Mouse (Mus musculus): ENCODE data around the gene Sergef. TPM values are rescaled to one million over a fixed set of nuclear protein-coding genes. Genes with fewer than 3 reads are reported as not detected.
A peak's percentile ranks its signal among the peaks of the same experiment; 100 is the strongest.

Sergef gene
- total and polyA plus RNA-seq, 2 experiments from 2014 or later = 46.9 to 50.7 TPM

DNA sequence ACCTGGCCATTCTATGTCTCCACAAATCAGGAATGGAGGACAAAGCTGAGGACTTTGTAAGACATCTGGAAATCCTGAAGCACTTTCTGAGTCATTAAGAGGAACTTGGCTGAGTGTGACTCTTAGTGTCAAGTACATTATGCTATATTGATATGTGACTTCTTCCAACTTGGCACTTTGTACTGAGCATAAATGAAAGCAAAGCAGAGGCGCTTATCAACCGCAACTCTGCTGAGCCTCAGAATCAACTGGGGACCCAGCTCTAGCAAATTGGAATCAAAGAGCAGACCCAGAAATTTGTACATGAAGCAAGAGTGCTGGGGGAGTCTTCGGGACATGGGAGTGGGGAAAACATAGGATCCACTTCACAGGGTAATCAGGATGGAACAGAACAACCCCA, 92.0 kb downstream of the Sergef start:
- Histone ChIP-seq H3K9me3 (ENCODE audit: low read length) (no peaks in the 10 kb centered on the region), H3K27me3 (ENCODE audit: insufficient read depth, low read length) (no peaks in the 10 kb centered on the region), H3K36me3 (ENCODE audit: insufficient read depth) (peaks cover 5% of the 10 kb centered on the region; the same call in 1 of the 2 replicates), H3K9ac (no peak overlapping the region), H3K4me3 (ENCODE audit: low read depth, low read length) (no peak overlapping the region), H3K4me2 (ENCODE audit: low read depth) (no peak overlapping the region), H3K27ac (ENCODE audit: low read depth, low read length) (no peak overlapping the region), H3K4me1 (ENCODE audit: insufficient read depth) (peaks cover 10% of the 10 kb centered on the region; the same call in 1 of the 2 replicates)
- no peak for TF ChIP-seq CTCF (IDR thresholded peaks at IDR 0.05; ENCODE audit: low read depth)
- DNase-seq (no peak), ATAC-seq (no peak)
- WGBS = 82% methylated on average over 3 of the region's 3 CpGs

DNA sequence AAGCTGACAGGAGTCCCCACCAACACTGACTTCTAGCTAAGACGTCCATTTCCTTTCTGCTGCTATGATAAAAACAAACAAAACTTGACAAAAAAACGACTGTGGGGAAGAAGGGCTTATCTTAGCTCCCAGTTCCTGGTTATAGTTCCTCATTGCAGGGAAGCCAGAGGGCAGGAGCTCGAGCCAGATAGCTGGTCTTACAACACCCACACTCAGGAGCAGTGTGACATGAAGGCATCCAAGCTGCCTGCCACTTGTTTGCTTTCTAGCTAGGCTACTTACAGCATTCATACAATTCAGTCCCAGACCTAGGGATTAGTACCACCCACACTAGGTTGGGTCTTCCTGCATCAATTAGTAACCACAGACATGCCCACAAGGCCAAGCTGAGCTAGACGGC, 93.1 kb downstream of the Sergef start:
- Histone ChIP-seq H3K27me3 (ENCODE audit: insufficient read depth, low read length) (no peaks in the 10 kb centered on the region), H3K4me3 (ENCODE audit: low read depth, low read length) (no peak overlapping the region), H3K4me1 (ENCODE audit: insufficient read depth) (peaks cover 10% of the 10 kb centered on the region; the same call in 1 of the 2 replicates), H3K36me3 (ENCODE audit: insufficient read depth) (peaks cover 6% of the 10 kb centered on the region; the same call in 1 of the 2 replicates), H3K9ac (no peak overlapping the region), H3K9me3 (ENCODE audit: low read length) (no peaks in the 10 kb centered on the region), H3K4me2 (ENCODE audit: low read depth) (no peak overlapping the region), H3K27ac (ENCODE audit: low read depth, low read length) (no peak overlapping the region)
- TF ChIP-seq CTCF (IDR thresholded peaks at IDR 0.05; ENCODE audit: low read depth) = no peak
- 58% methylated on average over 4 of the region's 4 CpGs for WGBS
- DNase-seq = no peak
- no peak for ATAC-seq

DNA sequence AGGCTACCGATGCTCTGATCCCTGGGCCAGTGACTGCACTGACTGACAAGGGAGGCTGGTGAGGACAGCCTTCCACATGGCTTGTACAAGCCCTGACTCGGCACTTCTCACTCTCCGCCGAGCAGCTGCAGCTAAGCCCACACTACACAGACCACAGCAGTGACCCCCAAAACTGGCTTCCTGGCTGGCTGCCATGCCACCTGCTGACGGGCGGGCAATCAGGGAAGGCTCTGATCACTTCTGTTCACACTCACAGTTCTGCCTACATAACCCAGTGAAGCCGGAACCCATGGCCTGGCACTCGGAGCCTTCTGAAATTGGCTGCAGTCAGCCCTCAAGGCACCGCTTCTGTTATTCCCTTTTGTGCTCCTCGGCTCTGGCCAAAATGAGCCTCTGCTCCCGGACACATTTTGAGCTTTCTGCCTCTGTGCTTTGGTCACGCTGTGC, 95.4 kb downstream of the Sergef start:
- no peak overlapping the region for H3K9ac ChIP-seq
- no peak overlapping the region for H3K4me2 ChIP-seq (ENCODE audit: low read depth)
- ATAC-seq (peak; percentile 94), DNase-seq (peak; percentile 61)
- H3K9me3 ChIP-seq (ENCODE audit: low read length) = no peaks in the 10 kb centered on the region
- H3K27ac ChIP-seq (ENCODE audit: low read depth, low read length) = peak overlapping the region; percentile 50; the same call in 1 of the 2 replicates
- H3K27me3 ChIP-seq (ENCODE audit: insufficient read depth, low read length) = no peaks in the 10 kb centered on the region
- TF ChIP-seq CTCF (IDR thresholded peaks at IDR 0.05; ENCODE audit: low read depth) = no peak
- H3K4me3 ChIP-seq (ENCODE audit: low read depth, low read length) = no peak overlapping the region
- H3K4me1 ChIP-seq (ENCODE audit: insufficient read depth) = peaks cover 4% of the 10 kb centered on the region; the same call in 1 of the 2 replicates
- 43% methylated on average over 12 of the region's 12 CpGs for WGBS
- H3K36me3 ChIP-seq (ENCODE audit: insufficient read depth) = peaks cover 6% of the 10 kb centered on the region; the same call in 1 of the 2 replicates

DNA sequence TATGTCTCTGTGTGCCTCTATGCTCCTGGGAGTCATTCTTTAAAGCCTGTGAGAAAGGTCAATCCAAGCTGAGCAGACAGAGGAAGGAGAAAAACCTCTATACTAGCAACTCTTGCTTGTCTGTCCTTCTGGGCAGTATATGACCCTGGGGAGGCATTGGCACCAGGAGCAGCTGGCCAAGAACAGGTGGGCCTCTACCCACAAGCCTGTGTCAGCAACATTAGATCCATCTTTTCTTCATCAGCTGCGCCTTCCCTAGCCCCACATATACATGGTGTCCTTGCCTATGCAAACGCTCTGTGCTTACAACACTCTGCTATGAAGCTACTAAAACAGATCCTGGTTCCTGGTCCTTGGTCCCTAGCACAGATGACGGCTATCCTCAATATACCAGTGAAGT, 97.5 kb downstream of the Sergef start:
- Histone ChIP-seq H3K27ac (ENCODE audit: low read depth, low read length) (no peak overlapping the region), H3K4me3 (ENCODE audit: low read depth, low read length) (no peak overlapping the region), H3K27me3 (ENCODE audit: insufficient read depth, low read length) (no peaks in the 10 kb centered on the region), H3K36me3 (ENCODE audit: insufficient read depth) (peaks cover 6% of the 10 kb centered on the region; the same call in 1 of the 2 replicates), H3K9me3 (ENCODE audit: low read length) (no peaks in the 10 kb centered on the region), H3K4me2 (ENCODE audit: low read depth) (no peak overlapping the region), H3K4me1 (ENCODE audit: insufficient read depth) (peaks cover 4% of the 10 kb centered on the region; the same call in 1 of the 2 replicates), H3K9ac (no peak overlapping the region)
- DNase-seq (no peak), ATAC-seq (no peak)
- TF ChIP-seq CTCF (IDR thresholded peaks at IDR 0.05; ENCODE audit: low read depth) = no peak
- 91% methylated on average over 3 of the region's 3 CpGs for WGBS

DNA sequence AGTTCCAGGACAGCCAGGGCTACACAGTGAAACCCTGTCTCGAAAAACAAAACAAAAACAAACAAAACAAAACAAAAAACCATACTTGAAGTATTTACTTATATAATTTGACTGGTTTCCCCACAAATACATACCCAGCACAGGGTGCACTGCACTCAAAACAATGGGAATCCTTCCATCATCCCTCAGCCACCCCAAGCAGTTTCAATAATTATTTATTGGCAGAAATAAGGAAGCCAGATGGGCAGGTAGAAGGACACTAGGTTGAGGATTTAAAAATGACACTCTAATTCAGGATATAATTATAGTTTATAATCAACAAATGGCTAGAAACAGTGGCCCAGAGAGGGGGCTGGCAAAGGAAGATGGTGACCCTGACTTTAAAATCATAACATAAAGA, 99.0 kb downstream of the Sergef start:
- no peak for ATAC-seq
- TF ChIP-seq CTCF (IDR thresholded peaks at IDR 0.05; ENCODE audit: low read depth) = no peak
- Histone ChIP-seq H3K4me1 (ENCODE audit: insufficient read depth) (peaks cover 7% of the 10 kb centered on the region; the same call in 1 of the 2 replicates), H3K9me3 (ENCODE audit: low read length) (no peaks in the 10 kb centered on the region), H3K4me3 (ENCODE audit: low read depth, low read length) (no peak overlapping the region), H3K36me3 (ENCODE audit: insufficient read depth) (peaks cover 6% of the 10 kb centered on the region; the same call in 1 of the 2 replicates), H3K4me2 (ENCODE audit: low read depth) (no peak overlapping the region), H3K27ac (ENCODE audit: low read depth, low read length) (no peak overlapping the region), H3K27me3 (ENCODE audit: insufficient read depth, low read length) (no peaks in the 10 kb centered on the region), H3K9ac (no peak overlapping the region)
- WGBS = 78% methylated on average over 1 of the region's 1 CpGs
- DNase-seq = no peak

DNA sequence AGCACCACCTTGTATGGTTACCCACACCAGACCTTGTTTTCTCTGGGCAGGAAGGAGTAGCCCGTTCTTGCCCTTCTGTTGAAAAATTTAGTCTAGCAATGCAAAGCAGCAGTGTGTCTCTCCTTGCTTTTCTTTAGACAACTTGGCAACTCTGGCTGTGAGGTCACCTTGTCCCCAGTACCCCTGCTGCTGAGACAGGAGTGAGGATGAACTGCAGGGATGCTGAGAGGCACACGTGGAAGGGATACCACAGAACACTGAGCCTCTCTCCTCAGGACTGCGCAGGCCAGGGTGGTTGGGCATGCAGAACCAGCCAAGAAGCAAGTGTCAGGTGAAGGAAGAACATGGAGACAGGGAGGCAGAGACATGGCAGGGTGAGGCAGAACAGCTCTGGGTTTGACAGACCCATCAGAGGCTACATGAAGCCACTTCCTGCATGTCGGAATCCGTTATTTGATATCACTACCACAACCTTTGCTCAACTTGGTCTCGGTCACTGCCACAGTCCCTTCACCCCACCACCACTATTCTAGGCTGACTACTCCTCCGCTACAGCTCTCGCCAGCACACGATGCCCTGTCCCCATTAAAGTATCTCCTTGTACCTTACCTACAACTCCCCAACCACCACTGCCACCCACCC, 103.0 kb downstream of the Sergef start:
- Histone ChIP-seq H3K4me1 (ENCODE audit: insufficient read depth) (0 out of 2 replicates have a peak, but pooled peaks cover 7% of the 10 kb centered on the region), H3K9me3 (ENCODE audit: low read length) (no peaks in the 10 kb centered on the region), H3K4me3 (ENCODE audit: low read depth, low read length) (no peak overlapping the region), H3K27me3 (ENCODE audit: insufficient read depth, low read length) (no peaks in the 10 kb centered on the region), H3K27ac (ENCODE audit: low read depth, low read length) (no peak overlapping the region), H3K4me2 (ENCODE audit: low read depth) (no peak overlapping the region), H3K36me3 (ENCODE audit: insufficient read depth) (no peaks in the 10 kb centered on the region), H3K9ac (no peak overlapping the region)
- 87% methylated on average over 9 of the region's 9 CpGs for WGBS
- no peak for ATAC-seq
- no peak for DNase-seq
- no peak for TF ChIP-seq CTCF (IDR thresholded peaks at IDR 0.05; ENCODE audit: low read depth)

DNA sequence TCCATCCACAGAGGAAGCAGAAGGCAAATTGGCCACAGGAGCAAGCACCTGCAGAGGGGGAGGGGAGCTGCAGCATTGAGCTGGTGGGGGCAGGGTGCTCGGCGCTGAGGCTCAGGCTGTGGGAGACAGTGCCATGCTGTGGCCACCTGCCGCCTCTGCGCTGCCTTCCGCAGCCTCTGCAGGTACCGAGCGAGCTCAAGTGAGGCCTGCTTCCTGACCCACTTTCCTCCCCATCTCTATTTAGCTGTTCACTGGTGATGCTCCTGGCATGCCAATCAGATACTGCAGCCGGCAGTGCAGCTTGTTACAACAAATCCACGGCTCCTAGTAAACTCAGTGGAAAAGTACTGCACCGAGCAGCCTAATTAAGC, 104.2 kb downstream of the Sergef start:
- WGBS = 4% methylated on average over 10 of the region's 10 CpGs
- Histone ChIP-seq H3K36me3 (ENCODE audit: insufficient read depth) (no peaks in the 10 kb centered on the region), H3K27me3 (ENCODE audit: insufficient read depth, low read length) (no peaks in the 10 kb centered on the region), H3K4me1 (ENCODE audit: insufficient read depth) (0 out of 2 replicates have a peak, but pooled peaks cover 7% of the 10 kb centered on the region), H3K27ac (ENCODE audit: low read depth, low read length) (peak overlapping the region; percentile 36; the same call in 1 of the 2 replicates), H3K9ac (no peak overlapping the region), H3K9me3 (ENCODE audit: low read length) (no peaks in the 10 kb centered on the region), H3K4me2 (ENCODE audit: low read depth) (peak overlapping the region; percentile 17; the same call in 1 of the 2 replicates), H3K4me3 (ENCODE audit: low read depth, low read length) (no peak overlapping the region)
- peak; percentile 92 for ATAC-seq
- DNase-seq = peak; percentile 79
- peak; percentile 84 for TF ChIP-seq CTCF (IDR thresholded peaks at IDR 0.05; ENCODE audit: low read depth)
